Mouse (Mus musculus) small intestine, adult 2 months (tissue): ENCODE results near the gene Chchd4.

Experiments
- CTCF ChIP-seq: fragments of 200-500 bp; IDR thresholded peaks from 2 replicates; pipeline ENCODE4 v1.5.1; 2012; ENCODE audit warnings: low read depth, mild to moderate bottlenecking, control low read depth, inconsistent platforms, low read length, moderate library complexity, mixed read lengths; ENCODE audit not compliant: insufficient replicate concordance, insufficient read length; ENCODE audit errors: extremely low read depth
- POLR2A ChIP-seq: fragments of 200-500 bp; IDR thresholded peaks from 2 replicates; pipeline ENCODE4 v1.6.1; 2012; ENCODE audit warnings: low read depth, mild to moderate bottlenecking, control low read depth, inconsistent platforms, low read length, moderate library complexity

- TF ChIP-seq CTCF (no peak), POLR2A (no peak)
Observed at GRCm38 (mm10) chr6:91518454-91519020, 45.2 kb upstream of the Chchd4 start.
